Mouse (Mus musculus) testis, postnatal 14 days (tissue): ENCODE results near the gene Olfr73.
"Not testable (repeated sequence)": the region's sequence is repeated elsewhere in the genome, so short reads cannot be mapped to it uniquely, and the experiment has no call there.

ENCODE experiments used
- DNase-seq: peaks from one replicate; pipeline ENCODE4 v3.0.0; 2021; ENCODE audit warnings: low spot score

Gene Olfr73

DNA sequence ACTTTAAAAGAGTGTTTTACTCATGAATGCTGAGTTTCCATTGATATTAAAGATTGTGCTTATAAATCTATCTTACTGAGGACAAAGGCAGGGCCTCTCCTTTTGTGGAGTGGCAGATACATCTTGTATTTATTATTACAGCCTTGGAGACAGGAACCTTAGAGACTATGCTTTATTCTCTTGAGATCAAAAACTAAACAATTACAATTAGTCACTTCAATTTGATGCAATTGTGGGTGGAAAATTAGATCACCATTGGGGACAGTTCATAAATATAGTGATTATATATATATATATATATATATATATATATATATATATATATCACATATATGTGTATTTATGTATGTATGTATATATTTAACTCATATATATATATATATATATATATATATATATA, at the start of gene Olfr73:
Olfr73 (minus strand) TSS at position 101 of the 400 bp plus-strand sequence.
- no peak for DNase-seq

DNA sequence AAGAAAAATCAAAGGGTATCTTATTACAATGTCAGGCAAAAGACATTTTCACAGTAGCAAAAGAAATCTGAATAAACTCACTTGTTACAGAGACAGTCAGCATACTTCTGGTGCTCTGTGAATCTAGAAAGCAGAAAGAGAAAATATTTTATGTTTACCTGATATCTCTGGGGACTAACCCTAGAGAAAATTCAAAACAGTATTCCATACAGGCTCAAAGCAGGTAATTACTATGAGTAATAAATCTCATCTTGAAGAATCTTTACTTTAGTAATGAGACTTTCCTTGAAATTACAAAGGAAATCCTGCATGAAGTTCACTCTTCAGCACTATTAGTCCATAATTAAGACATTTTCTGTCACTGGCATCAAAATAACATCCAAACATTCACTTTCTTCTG, 34.2 kb upstream of the Olfr73 start, which contains the start of gene Olfr1163:
Olfr1163 (minus strand) TSS at position 101 of the 400 bp plus-strand sequence.
- no peak for DNase-seq

- DNase-seq: no peak
Observed at GRCm38 (mm10) chr2:88063587-88063986, 26.1 kb upstream of the Olfr73 start.

DNA sequence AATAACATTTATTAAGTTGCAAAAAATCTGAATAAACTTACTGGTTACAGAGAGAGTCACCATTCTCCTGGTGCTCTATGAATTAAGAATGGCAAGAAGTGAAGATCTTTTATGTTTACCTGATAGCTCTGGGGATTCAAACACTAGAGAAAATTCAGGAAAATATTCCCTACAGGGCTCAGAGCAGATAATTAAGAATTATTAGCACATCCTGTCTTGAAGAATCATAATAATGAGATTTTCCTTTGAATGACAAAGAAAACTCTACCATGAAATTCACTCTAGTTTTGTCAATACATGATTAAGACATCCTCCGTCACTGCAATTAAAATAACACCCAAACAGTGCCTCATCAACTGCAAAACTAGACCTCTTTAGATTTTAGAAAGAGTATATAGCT, 13.5 kb upstream of the Olfr73 start, which contains the start of gene Olfr1162:
Olfr1162 (minus strand) TSS at position 101 of the 400 bp plus-strand sequence.
- DNase-seq: no peak

GRCm38 (mm10) chr2:88022474-88022873, 15.0 kb downstream of the Olfr73 start, which contains the start of gene Olfr1161:
TSS of gene Olfr1161 (plus strand) at chr2:88022774.
- DNase-seq: not testable (repeated sequence)

- no peak for DNase-seq
Observed at GRCm38 (mm10) chr2:88007515-88008318, 29.8 kb downstream of the Olfr73 start, which contains the start of gene Olfr1160. TSS of gene Olfr1160 (minus strand) at chr2:88008268.

GRCm38 (mm10) chr2:87989813-87990212, 47.7 kb downstream of the Olfr73 start, which contains the start of gene Olfr1158:
TSS of gene Olfr1158 (plus strand) at chr2:87990113.
- DNase-seq: no peak
